Mouse (Mus musculus): ENCODE data around the gene Tex19.2.

DNA sequence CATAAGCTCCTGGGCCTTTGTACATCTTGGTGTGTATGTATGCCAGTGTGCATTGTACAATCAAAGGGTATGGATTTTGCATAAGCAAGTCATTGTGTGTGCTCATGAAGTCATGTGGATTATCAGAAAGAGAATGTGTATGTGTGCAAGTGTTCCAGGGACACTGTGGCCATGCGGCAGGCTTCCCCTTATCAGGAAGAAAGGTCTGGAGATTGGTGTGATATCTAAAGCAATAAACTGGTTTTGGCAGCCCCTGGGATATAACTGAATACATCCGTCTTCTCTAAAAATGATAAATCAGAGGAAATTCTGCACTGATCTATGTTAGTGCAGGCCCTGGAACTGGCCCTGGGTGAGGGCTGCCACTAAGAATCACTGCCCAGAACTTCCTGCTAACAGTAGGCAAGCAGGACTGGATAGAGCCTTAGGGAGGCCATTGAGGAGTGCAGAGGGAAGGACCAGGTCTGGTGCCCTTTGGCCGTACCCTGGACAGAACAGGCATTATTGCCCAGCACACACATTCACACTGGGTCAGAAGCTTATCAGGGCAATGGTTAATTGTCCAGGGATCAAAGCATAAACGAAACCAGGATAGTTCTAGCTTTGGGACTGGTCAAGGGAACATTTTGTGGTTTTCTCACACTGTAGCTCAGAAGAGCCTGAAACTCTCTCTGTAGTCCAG is 17.2 kb downstream of the Tex19.2 start:
- no peak for TF ChIP-seq CTCF (IDR thresholded peaks at IDR 0.05; ENCODE audit: extremely low read depth, insufficient read depth, insufficient read length, insufficient replicate concordance)
- no peak for TF ChIP-seq POLR2A (IDR thresholded peaks at IDR 0.05; ENCODE audit: low read depth, low read length)
